Mouse (Mus musculus) lung, embryonic 16.5 days (tissue): ENCODE measurements around the gene Als2. TPM values are rescaled to one million over a fixed set of nuclear protein-coding genes. Genes with fewer than 3 reads are reported as not detected.

Experiments
- ATAC-seq: fragments of 200-750 bp; cut with Nextera tagmentation; 2 replicates; pipeline ENCODE4 v1.8.0; 2017; ENCODE audit warnings: low read depth, mild to moderate bottlenecking, moderate library complexity
- H3K27ac ChIP-seq: fragments of 300-500 bp; sonication (generic); 2 replicates; pipeline ENCODE4 v1.5.1; 2014; ENCODE audit warnings: mild to moderate bottlenecking, control low read depth, low read length
- H3K27me3 ChIP-seq: fragments of 300-500 bp; sonication (generic); 2 replicates; pipeline ENCODE4 v1.6.1; 2014; ENCODE audit warnings: low read depth, low read length, mixed read lengths; ENCODE audit not compliant: control insufficient read depth, insufficient read depth
- H3K36me3 ChIP-seq: fragments of 300-500 bp; sonication (generic); 2 replicates; pipeline ENCODE4 v1.6.1; 2014; ENCODE audit warnings: low read length; ENCODE audit not compliant: control insufficient read depth, insufficient read depth
- H3K4me1 ChIP-seq: fragments of 300-500 bp; sonication (generic); replicated peaks from 2 replicates; pipeline ENCODE4 v1.6.1; 2014; ENCODE audit warnings: low read length, mixed read lengths; ENCODE audit not compliant: control insufficient read depth, insufficient read depth
- H3K4me2 ChIP-seq: fragments of 300-500 bp; sonication (generic); 2 replicates; pipeline ENCODE4 v1.6.1; 2014; ENCODE audit warnings: low read depth, low read length, control low read depth
- H3K4me3 ChIP-seq: fragments of 300-500 bp; sonication (generic); 2 replicates; pipeline ENCODE4 v1.5.1; 2014; ENCODE audit warnings: mild to moderate bottlenecking, low read length, control low read depth
- H3K9ac ChIP-seq: fragments of 300-500 bp; sonication (generic); 2 replicates; pipeline ENCODE4 v1.6.1; 2014; ENCODE audit warnings: low read length, control low read depth
- H3K9me3 ChIP-seq: fragments of 300-500 bp; sonication (generic); 2 replicates; pipeline ENCODE4 v1.6.1; 2016; ENCODE audit warnings: low read length; ENCODE audit not compliant: control insufficient read depth
- WGBS: fragments of 180-500 bp; shearing (Covaris S2); extraction: QIAGEN DNeasy Blood & Tissue Kit; methylation state at CpG from one replicate; pipeline ENCODE4 v1.1.7; 2014; 5-methylcytosine and 5-hydroxymethylcytosine counted together
- polyA plus RNA-seq: library from polyadenylated mRNA; unstranded; fragments of >200 nt; fragmentation: Nextera tagmentation; extraction: Ambion mirVana; gene quantifications from 2 replicates; pipeline ENCODE4 v1.2.1, GENCODE M21; 2015

The Als2 gene
- polyA plus RNA-seq, 1 experiment from 2014 or later = 11.2 TPM

- no peak within 1 kb of the TSS for H3K4me3 ChIP-seq
- H3K9me3 ChIP-seq = no peaks in the 10 kb centered on the region
- ATAC-seq = no peak
- H3K4me2 ChIP-seq = no peak within 1 kb of the TSS
- H3K36me3 ChIP-seq = peaks cover 11% of the 10 kb centered on the region
- 69% methylated on average over 12 of the region's 12 CpGs for WGBS
- no peaks in the 10 kb centered on the region for H3K27me3 ChIP-seq
- H3K27ac ChIP-seq = no peak within 1 kb of the TSS
- no peaks in the 10 kb centered on the region for H3K4me1 ChIP-seq
- no peak within 1 kb of the TSS for H3K9ac ChIP-seq
Measured at GRCm38 (mm10) chr1:59163030-59163461, 74.0 kb downstream of the Als2 start, which contains the start of gene Mpp4. Gene Mpp4 (minus strand): TSS chr1:59163389.

GRCm38 (mm10) chr1:59162309-59163024, 74.6 kb downstream of the Als2 start:
- 69% methylated on average over 8 of the region's 8 CpGs for WGBS
- H3K9me3 ChIP-seq = no peaks in the 10 kb centered on the region
- no peak overlapping the region for H3K9ac ChIP-seq
- H3K4me1 ChIP-seq = 0 out of 2 replicates have a peak, but pooled peaks cover under 1% of the 10 kb centered on the region
- no peak overlapping the region for H3K4me2 ChIP-seq
- H3K27me3 ChIP-seq = no peaks in the 10 kb centered on the region
- no peak overlapping the region for H3K4me3 ChIP-seq
- ATAC-seq = no peak
- no peak overlapping the region for H3K27ac ChIP-seq
- H3K36me3 ChIP-seq = peaks cover 7% of the 10 kb centered on the region

- Histone ChIP-seq H3K27ac (no peak overlapping the region), H3K9me3 (no peaks in the 10 kb centered on the region), H3K4me2 (no peak overlapping the region), H3K4me1 (0 out of 2 replicates have a peak, but pooled peaks cover 3% of the 10 kb centered on the region), H3K9ac (no peak overlapping the region), H3K4me3 (no peak overlapping the region), H3K27me3 (no peaks in the 10 kb centered on the region), H3K36me3 (peaks cover 3% of the 10 kb centered on the region; the same call in 1 of the 2 replicates)
- WGBS = 85% methylated on average over 6 of the region's 6 CpGs
- no peak for ATAC-seq
Measured at GRCm38 (mm10) chr1:59161396-59161795, 75.6 kb downstream of the Als2 start.

GRCm38 (mm10) chr1:59160871-59161270, 76.2 kb downstream of the Als2 start:
- ATAC-seq = no peak
- Histone ChIP-seq H3K27me3 (no peaks in the 10 kb centered on the region), H3K4me1 (0 out of 2 replicates have a peak, but pooled peaks cover 3% of the 10 kb centered on the region), H3K4me2 (no peak overlapping the region), H3K4me3 (no peak overlapping the region), H3K9me3 (no peaks in the 10 kb centered on the region), H3K9ac (no peak overlapping the region), H3K36me3 (peaks cover 3% of the 10 kb centered on the region; the same call in 1 of the 2 replicates), H3K27ac (no peak overlapping the region)
- 84% methylated on average over 6 of the region's 6 CpGs for WGBS

- 83% methylated on average over 3 of the region's 3 CpGs for WGBS
- Histone ChIP-seq H3K4me1 (0 out of 2 replicates have a peak, but pooled peaks cover 3% of the 10 kb centered on the region), H3K36me3 (no peaks in the 10 kb centered on the region; the same call in 1 of the 2 replicates), H3K4me3 (no peak overlapping the region), H3K9me3 (no peaks in the 10 kb centered on the region), H3K27ac (no peak overlapping the region), H3K9ac (no peak overlapping the region), H3K4me2 (no peak overlapping the region), H3K27me3 (no peaks in the 10 kb centered on the region)
- ATAC-seq = no peak
Measured at GRCm38 (mm10) chr1:59159136-59159535, 77.9 kb downstream of the Als2 start.

- WGBS = 85% methylated on average over 7 of the region's 7 CpGs
- Histone ChIP-seq H3K4me1 (0 out of 2 replicates have a peak, but pooled peaks cover 3% of the 10 kb centered on the region), H3K4me3 (no peak overlapping the region), H3K9me3 (no peaks in the 10 kb centered on the region), H3K36me3 (no peaks in the 10 kb centered on the region; the same call in 1 of the 2 replicates), H3K4me2 (no peak overlapping the region), H3K27ac (no peak overlapping the region), H3K27me3 (no peaks in the 10 kb centered on the region), H3K9ac (no peak overlapping the region)
- ATAC-seq = no peak
Measured at GRCm38 (mm10) chr1:59158498-59158897, 78.5 kb downstream of the Als2 start.

GRCm38 (mm10) chr1:59157846-59158245, 79.2 kb downstream of the Als2 start:
- Histone ChIP-seq H3K9ac (no peak overlapping the region), H3K9me3 (no peaks in the 10 kb centered on the region), H3K27me3 (no peaks in the 10 kb centered on the region), H3K36me3 (no peaks in the 10 kb centered on the region; the same call in 1 of the 2 replicates), H3K4me1 (0 out of 2 replicates have a peak, but pooled peaks cover 3% of the 10 kb centered on the region), H3K4me2 (no peak overlapping the region), H3K27ac (no peak overlapping the region), H3K4me3 (no peak overlapping the region)
- WGBS = 73% methylated on average over 4 of the region's 4 CpGs
- no peak for ATAC-seq

- 0 out of 2 replicates have a peak, but pooled peaks cover under 1% of the 10 kb centered on the region for H3K4me1 ChIP-seq
- no peak overlapping the region for H3K9ac ChIP-seq
- no peaks in the 10 kb centered on the region for H3K9me3 ChIP-seq
- no peak overlapping the region for H3K4me3 ChIP-seq
- H3K27me3 ChIP-seq = no peaks in the 10 kb centered on the region
- no peak overlapping the region for H3K4me2 ChIP-seq
- no peaks in the 10 kb centered on the region for H3K36me3 ChIP-seq
- H3K27ac ChIP-seq = no peak overlapping the region
- 75% methylated on average over 4 of the region's 4 CpGs for WGBS
- no peak for ATAC-seq
Measured at GRCm38 (mm10) chr1:59152346-59152745, 84.7 kb downstream of the Als2 start.

- no peaks in the 10 kb centered on the region for H3K36me3 ChIP-seq
- no peak overlapping the region for H3K4me3 ChIP-seq
- no peak overlapping the region for H3K9ac ChIP-seq
- ATAC-seq = no peak
- WGBS = 62% methylated on average over 5 of the region's 5 CpGs
- no peak overlapping the region for H3K4me2 ChIP-seq
- no peaks in the 10 kb centered on the region for H3K27me3 ChIP-seq
- H3K27ac ChIP-seq = no peak overlapping the region
- H3K9me3 ChIP-seq = no peaks in the 10 kb centered on the region
- no peaks in the 10 kb centered on the region for H3K4me1 ChIP-seq
Measured at GRCm38 (mm10) chr1:59150542-59150941, 86.5 kb downstream of the Als2 start.
